Mouse (Mus musculus) frontal cortex, postnatal 25 days (tissue): ENCODE measurements around the gene Cradd.

ENCODE experiments used
- DNase-seq, 2 experiments: peaks; one replicate each; pipeline ENCODE4 v3.0.0; 2022; ENCODE audit warnings: low spot score in 2 of 2

Cradd gene

DNA sequence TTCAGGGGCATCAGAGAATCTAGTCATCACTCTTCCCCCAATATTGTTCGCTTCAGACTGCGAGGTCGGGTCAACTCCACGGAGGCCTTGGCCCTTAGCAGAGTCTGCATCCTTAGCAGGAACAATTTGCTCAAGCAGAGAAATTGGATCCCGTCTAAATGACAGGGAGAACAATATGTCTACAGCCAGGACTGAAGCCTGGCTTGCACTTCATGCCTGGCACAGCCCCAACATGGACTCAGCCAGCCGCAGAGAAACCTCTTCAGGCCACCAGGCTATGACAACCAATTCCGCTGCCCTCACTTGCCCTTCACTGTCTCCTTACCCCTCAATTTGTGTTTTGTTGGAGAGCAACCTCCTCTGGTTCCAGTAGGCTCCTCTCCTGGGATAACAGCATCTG, 123.6 kb downstream of the Cradd start:
- no peak for DNase-seq

DNA sequence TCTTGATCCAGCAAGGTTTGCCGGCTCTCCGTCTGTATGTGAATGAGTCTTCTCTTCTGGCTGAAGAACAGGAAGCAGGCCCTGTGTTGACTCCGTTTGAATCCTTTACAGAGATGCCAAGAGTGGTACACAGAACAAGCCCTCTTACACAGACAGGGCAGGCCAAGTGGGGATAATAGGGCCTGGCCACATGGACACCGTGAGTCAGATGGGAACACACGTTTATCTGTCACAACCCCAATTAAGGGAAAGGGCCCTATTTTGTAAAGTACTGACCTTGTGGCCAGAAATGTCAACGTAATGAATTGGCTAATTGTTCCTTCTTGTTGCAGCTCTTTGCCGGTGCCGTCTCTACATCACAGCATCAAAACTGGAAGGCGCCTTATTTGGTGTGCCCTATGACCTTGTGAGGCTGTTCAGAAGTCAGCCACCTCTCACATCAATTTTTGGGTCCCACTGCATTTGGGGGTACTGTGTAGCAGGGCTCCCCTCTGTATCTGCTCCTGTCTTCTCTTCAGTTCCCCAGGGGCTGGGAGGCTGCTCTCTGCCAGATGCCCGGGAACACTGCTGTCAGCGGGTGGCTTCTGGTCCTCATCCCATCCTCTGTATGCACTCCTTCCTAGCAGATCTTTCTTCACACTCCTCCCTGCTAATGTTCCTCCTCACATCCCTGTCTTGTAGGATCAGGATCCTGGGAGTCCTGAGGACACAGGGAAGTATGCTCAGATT, 124.2 kb downstream of the Cradd start:
- no peak for DNase-seq

- no peak for DNase-seq
Observed at GRCm38 (mm10) chr10:95197377-95197776, 126.6 kb downstream of the Cradd start.

GRCm38 (mm10) chr10:95195719-95196118, 128.2 kb downstream of the Cradd start:
- DNase-seq, result no peak

GRCm38 (mm10) chr10:95194776-95195175, 129.2 kb downstream of the Cradd start:
- no peak for DNase-seq

- no peak for DNase-seq
Observed at GRCm38 (mm10) chr10:95193875-95194281, 130.1 kb downstream of the Cradd start.

GRCm38 (mm10) chr10:95191881-95192280, 132.1 kb downstream of the Cradd start:
- no peak for DNase-seq

GRCm38 (mm10) chr10:95191151-95191655, 132.7 kb downstream of the Cradd start:
- no peak for DNase-seq

- no peak for DNase-seq
Observed at GRCm38 (mm10) chr10:95189550-95190211, 134.3 kb downstream of the Cradd start.

DNA sequence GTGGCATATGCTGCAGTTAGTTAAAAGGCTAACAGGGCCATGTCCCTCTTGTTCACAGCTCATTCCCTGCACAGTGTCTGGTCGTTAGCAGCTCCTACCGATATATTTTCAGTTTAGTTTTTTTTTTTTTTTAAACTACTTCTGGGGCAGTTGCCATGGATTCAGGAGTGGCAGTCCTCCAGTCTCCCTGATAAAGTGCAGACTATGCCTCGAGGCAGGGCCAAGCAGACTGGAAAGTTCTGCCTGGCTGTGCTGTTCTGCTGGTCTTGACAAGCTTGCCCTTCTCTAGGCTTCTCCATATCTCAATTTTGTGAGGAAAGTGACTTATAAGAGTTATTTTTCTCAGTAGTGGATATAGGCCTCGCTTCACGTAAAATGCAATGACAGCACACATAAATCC, 139.7 kb downstream of the Cradd start:
- DNase-seq, result no peak

DNA sequence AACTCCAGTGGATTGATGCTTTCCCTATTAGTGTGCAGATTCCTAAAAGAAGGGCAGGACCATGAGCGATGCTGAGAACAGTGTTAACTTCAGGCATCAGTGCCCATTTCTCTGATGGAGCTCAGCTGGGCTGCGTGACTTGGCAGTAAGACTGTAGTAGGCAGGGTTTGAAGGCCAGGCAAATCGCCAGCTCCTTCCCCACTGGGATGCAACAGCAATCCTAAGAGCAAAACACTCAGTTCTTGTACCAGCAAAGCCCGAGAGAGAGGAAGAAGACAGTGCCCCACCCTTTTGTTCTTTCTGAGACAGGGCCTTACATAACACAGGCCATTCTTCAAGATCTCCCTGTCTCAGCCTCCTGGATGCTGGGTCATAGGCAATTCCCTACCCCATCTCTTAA, 140.9 kb downstream of the Cradd start:
- peak; percentile 15 to 21 for DNase-seq

GRCm38 (mm10) chr10:95182405-95182804, 141.5 kb downstream of the Cradd start:
- no peak for DNase-seq

DNA sequence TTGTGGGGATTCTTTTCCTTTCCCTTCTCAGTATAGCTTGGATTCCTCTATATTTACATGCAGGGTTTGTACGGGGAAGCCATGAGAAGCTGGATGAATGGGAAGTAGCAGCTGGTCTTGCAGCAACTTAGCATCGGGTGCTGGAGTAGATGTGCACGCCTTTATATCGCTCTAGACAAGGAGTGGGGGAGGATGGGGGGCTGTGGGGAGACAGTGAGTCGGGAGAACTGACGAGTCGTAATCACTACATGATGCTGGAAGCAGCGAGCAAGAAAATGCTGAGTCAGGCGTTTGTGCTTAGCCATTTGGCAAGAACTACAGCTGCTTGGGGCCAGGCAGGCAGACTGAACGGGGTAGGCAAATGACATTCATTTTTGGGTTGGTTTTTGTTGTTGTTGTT, 142.4 kb downstream of the Cradd start:
- DNase-seq, result no peak

DNA sequence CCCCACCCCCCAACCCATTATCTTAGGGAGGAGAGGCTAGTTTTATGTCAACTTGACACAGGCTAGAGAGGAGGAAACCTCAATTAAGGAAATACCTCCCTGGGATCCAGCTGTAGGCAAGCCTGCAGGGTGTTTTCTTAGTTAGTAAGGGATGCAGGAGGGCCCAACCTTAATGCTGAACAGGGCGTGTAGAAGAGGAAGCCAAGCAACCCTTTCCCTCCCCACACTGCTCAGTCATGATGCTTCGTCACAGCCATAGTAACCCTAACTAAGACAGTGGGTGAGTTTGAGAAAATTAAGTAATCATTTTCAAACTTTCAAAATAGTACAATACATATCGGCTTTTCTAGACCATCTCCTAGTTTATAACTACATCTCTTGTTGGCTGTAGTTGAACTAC, 143.0 kb downstream of the Cradd start:
- DNase-seq, result no peak

GRCm38 (mm10) chr10:95180177-95180576, 143.8 kb downstream of the Cradd start:
- no peak for DNase-seq

GRCm38 (mm10) chr10:95178785-95179184, 145.1 kb downstream of the Cradd start:
- DNase-seq, result no peak

- no peak for DNase-seq
Observed at GRCm38 (mm10) chr10:95175423-95176120, 148.4 kb downstream of the Cradd start.

- DNase-seq, result no peak
Observed at GRCm38 (mm10) chr10:95174260-95174659, 149.7 kb downstream of the Cradd start.

GRCm38 (mm10) chr10:95170721-95171354, 153.1 kb downstream of the Cradd start:
- DNase-seq, result no peak

- DNase-seq, result no peak
Observed at GRCm38 (mm10) chr10:95164949-95165348, 159.0 kb downstream of the Cradd start.

DNA sequence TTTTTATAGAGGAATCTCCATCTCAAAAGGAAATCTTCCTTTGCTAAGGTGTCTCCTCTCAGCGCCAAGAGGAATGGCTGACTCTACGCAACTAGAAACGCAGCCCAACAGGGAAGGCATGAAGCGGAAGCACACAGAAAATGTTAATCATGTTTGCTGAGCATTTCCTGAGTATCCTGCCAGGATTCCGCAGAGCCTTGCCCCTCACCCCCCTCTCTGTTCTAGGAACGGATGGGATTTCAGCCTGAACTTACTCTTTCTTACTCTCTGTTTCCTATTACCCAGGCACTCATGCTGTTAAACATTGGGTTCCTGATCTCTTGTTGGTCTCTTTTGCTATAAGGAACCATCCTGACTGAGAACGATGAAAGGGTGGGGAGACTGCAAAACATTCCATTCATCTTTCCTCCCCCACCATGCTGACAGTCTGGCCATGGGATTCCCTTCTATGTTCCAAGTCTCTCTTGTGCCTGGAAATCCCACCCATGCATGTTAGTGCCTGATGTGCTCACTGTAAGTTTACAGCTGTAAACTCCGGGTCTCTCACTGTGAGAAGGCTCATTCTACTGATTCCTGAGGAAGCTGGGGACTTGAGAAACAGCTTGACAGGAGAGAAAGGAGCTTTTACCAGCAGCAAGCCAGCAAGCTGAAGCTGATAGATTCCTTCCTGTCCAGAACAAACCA, 161.1 kb downstream of the Cradd start:
- no peak for DNase-seq
